Mouse (Mus musculus) brain, adult 2 months (tissue): ENCODE data around the gene Irs3.

ENCODE experiments used
- DNase-seq: peaks from one replicate; pipeline ENCODE4 v3.0.0; 2011; ENCODE audit warnings: low read depth, low spot score

The Irs3 gene

DNA sequence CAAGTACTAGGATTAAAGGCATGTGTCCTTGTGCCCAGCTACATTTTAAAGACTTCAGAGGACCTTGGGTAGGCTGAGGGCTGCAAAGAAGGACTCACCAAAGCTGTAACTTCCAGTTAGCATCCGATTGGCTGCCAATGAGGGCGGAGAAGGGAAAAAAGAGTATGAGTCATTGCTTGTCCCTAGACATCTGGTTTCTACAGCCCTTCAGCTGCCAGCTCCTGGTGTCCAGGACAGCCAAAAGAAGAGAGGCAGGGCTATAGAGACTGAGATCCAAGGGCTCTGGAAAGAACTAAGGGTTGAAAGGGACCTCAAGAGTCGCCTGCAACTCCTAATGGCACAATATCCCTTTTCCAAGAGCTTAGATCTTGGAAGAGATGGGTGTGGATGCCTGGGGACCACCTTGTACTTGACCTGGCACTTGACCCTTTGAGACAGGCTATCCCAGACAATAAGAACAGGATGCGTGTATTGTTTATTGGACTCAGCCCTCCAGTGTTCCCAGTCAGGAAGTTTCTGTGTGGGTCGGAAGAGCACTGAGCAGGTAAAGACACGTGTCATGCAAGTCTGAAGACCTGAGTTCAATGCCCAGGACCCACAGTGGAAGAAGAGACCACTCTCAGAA, 14.7 kb upstream of the Irs3 start:
- peak; percentile 63 for DNase-seq

- peak; percentile 90 for DNase-seq
These were observed 11.5 kb upstream of the Irs3 start for GRCm38 (mm10) chr5:137656977-137657376.

GRCm38 (mm10) chr5:137654746-137655145, 9.2 kb upstream of the Irs3 start:
- DNase-seq: no peak

DNA sequence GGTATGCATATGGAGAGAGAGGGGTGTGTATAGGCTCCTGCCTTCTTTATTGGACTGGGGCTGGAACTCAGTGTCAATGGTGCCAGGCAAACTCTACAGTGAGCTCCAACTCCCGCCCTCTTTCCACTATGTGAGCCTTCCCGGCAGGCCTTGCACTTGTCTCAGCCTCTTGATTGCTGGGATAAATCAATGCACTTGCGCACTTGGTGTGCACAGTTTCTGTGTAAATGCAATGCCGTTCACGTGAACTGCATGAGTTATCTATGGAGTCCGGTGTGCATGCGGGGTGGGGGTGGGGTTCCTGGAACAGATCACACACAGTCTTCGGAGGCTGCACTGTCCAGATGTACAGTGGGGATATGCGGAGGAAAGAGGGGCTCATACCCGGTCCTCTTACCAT, 7.9 kb upstream of the Irs3 start:
- DNase-seq: no peak

DNA sequence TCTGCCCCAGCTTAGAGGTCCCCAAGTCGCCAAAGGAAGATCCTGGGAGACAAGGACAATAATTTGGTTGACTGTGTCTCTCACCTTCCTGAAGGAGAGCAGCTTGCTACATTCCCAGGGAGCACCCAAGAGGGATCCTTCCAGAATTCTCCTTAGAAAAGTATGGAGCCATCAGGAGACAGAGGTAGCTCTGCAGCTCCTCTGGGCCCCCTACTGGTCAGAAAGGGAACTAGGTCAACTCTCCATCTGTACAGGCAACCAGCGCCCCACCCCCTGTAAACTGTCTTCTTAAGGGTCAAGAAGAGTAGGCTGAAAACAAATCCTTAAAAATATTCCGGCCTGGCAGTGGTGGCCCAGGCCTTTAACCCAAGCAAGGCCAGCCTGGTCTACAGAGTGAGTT, 7.0 kb upstream of the Irs3 start:
- peak; percentile 92 for DNase-seq

DNA sequence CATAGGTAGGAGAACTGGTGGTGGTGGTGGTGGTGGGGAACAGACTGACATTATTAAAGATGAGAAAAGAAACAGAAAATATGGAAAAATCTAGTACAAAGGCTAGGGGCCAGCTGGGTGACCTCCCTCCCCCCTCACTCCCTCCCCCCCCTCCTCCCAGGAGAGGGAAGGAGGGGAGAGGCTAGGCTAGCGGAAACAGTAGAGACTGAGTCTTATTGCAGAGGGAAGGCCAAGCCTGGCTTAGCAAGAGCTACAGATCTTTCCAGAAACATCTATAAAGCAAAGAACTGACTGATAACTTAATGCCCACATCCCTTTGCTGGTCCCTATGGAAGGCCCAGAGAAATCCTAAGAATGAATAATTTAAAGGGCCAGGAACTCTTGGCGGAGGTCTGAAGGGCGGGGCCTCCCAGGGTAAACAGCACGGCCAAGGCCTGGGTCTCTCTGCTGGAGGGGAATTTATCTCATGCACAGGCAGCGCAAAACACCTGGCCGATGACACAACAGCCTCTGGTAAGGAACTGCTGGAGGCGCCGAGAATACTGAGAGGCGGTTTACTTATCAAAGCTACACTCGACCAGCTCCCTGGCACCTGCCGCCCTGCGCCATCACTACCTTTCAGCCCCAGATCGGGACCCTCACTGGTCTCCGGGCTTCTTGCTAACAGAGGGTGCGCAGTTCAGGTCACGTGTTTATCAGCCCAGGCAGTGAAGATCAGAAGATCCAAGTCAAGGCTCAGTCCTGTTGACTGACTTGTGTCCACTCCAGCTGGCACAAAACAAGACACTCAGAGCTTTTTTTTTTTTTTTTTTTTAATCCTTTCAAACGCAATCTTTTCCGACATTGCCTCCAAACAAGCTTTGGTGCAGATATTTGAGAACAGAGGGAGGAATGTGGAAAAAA, 4.4 kb upstream of the Irs3 start:
- DNase-seq: no peak

GRCm38 (mm10) chr5:137649251-137649650, 3.7 kb upstream of the Irs3 start:
- no peak for DNase-seq

GRCm38 (mm10) chr5:137647827-137648601, 2.5 kb upstream of the Irs3 start:
- peak; percentile 70 for DNase-seq

DNA sequence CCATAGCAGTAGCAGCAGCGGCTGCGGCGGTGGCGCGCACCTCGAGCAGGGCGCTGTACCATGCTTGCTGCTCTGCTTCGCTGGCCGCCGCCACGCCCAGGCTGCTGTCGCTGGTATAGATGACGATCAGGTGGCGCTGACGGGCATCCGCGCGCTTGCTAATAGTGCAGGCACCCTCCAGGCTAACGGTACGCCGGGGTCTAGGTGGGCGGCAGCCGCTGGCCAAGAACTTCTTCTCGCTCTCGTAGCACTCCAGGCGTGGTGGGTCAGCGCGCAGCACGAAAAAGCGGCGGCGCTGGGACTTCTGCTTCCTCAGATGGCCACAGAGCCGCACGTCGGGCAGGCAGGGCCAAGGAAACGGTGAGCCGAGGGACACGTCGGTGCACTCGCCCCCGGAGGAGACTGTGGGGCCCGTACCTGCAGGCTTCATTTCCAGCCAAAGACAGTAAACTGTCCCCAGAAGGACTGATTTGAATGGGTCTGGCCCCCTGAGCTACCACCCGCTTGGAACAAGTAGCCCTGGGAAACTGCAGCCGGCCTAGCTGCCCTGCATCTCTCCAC, 343 bp downstream of the Irs3 start:
- no peak for DNase-seq

DNA sequence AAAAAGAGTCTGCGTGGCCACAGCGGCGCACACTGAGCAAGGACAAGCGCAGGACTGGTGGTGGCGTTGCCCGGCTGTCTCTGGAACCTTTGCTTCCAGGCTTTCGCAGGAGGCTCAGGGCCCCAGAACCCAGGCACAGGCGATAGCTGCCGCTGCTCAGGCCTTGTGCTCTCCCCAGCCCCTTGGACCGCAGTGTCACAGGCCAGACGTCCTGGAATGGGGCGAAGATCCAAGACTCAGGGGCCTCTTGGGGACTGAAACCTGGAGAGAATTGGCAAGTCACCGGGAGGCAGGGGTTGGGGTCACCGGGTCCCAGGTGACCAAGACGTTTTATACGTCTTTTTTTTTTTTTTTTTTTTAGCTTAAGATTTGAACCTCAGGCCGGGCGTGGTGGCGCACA, 1.0 kb downstream of the Irs3 start:
- no peak for DNase-seq

DNA sequence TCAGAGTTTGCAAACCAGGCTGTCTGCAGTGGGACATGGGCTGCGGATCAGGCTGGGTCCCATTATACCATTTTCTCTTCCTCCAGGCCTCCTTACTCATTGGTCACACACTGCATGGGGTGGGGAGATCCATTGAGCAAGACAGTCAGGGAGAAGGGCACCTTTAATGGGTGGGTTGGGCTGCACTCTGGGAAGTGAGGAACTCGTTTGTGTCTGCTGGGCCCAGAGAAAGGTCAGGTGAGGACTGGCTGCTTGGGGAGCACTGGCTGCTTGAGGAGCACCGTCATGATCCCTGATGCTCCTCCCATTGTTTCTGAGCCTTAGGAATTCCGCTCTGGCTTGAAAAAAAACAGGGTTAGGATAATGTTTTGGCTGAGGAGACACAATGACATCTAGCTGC, 2.6 kb downstream of the Irs3 start:
- no peak for DNase-seq

GRCm38 (mm10) chr5:137641054-137641453, 4.5 kb downstream of the Irs3 start, which contains the start of gene Sap25:
Gene Sap25, plus strand, starts transcription at chr5:137641334.
- no peak for DNase-seq

GRCm38 (mm10) chr5:137639472-137639871, 6.0 kb downstream of the Irs3 start:
- DNase-seq: no peak

DNA sequence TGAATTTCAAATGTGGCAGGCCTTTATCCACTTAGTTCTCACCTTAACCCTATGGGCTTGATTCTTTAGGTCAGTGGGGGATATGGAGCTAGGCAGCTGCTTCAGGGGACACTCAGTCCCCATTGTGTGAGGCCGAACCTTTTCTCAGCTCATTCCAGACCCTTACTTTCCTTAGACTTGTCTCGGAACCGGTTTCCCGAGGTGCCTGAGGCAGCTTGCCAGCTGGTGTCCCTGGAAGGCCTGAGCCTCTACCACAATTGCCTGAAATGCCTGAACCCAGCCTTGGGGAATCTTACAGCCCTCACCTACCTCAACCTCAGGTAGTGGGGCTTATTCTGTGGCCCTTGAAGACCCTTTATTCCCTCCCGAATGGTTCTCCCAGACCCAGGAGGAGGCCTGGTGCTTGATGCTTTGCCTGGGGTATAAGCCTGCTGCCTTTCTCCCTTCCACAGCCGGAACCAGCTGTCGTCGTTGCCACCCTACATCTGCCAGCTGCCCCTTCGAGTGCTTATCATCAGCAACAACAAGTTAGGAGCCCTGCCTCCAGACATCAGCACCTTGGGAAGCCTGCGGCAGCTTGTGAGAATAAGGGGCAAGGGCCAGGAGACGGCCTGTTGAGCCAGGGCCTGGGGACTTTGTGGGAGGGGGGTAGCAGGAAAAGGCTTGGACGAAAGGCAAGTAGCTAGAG, 12.0 kb downstream of the Irs3 start:
- DNase-seq: no peak

DNA sequence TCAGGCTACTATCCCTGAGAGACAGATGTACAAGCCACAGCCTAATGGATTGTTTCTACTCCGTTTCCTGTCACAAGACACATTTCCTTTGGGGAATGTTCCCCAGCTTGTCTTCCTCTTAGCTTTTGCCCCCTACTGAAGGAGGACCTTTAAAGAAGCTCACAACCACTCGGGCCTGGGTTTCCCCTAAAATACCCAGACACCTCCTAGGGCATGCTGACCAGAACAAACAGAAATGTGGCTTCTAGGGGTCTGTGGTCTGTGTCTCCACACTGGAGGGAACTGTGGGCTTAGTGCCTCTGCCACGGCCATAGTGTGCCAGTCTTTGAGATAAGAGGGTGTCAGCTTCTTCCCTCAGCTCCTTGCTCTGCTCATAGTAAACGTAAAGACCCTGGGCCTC, 13.9 kb downstream of the Irs3 start:
- no peak for DNase-seq

DNA sequence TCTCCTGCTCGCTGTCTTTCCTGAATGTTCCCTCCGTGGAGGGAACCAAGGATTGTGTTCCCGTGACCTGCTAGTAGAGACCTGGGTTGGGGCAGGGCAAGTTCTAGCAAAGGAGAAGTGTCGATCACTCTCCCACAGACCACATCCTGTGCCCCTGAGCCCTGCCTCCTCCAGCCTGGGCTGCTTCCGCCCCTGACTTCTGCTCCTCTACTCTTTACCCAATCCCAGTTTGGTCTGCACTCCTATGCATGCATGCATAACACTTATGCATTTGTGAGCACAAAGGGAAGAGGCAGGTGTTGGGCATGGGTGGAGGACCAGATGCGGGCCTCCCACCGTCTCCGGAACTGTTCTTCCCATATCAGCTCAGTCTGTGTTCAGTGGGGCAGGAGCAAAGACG, 14.3 kb downstream of the Irs3 start:
- peak; percentile 58 for DNase-seq

GRCm38 (mm10) chr5:137630602-137631001, 14.9 kb downstream of the Irs3 start:
- DNase-seq: no peak

DNA sequence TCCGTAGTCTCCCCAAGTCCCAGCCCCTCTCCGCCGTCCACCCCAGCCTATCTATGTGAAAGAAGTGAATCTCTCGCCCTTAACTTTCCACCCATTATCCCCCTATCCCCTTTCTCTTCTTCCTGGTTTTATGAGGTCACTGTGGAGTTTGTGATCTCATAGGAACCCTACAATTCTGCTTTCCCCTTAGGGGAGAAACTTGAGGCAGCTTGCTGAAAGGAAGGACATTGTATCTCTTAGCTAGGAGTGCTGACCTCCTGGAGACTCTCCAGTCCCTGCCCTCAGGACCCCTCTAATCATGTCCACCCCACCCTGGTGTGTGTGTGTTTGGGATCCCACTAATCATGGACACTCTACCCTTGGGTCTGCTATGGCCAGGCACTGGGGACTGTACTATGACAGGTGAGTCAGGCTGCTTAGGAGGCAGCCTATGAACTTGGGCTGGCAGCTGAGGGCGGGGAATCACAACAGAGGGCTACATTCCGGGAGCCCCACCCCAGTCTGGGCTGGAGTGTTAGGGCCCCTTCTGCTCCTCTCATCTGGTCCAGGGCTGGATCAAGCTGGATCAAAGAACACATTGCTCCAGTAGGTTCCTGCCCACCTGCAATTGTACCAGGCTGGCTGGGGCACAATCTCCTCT, 15.5 kb downstream of the Irs3 start:
- no peak for DNase-seq

GRCm38 (mm10) chr5:137629306-137629721, 16.2 kb downstream of the Irs3 start:
- no peak for DNase-seq

DNA sequence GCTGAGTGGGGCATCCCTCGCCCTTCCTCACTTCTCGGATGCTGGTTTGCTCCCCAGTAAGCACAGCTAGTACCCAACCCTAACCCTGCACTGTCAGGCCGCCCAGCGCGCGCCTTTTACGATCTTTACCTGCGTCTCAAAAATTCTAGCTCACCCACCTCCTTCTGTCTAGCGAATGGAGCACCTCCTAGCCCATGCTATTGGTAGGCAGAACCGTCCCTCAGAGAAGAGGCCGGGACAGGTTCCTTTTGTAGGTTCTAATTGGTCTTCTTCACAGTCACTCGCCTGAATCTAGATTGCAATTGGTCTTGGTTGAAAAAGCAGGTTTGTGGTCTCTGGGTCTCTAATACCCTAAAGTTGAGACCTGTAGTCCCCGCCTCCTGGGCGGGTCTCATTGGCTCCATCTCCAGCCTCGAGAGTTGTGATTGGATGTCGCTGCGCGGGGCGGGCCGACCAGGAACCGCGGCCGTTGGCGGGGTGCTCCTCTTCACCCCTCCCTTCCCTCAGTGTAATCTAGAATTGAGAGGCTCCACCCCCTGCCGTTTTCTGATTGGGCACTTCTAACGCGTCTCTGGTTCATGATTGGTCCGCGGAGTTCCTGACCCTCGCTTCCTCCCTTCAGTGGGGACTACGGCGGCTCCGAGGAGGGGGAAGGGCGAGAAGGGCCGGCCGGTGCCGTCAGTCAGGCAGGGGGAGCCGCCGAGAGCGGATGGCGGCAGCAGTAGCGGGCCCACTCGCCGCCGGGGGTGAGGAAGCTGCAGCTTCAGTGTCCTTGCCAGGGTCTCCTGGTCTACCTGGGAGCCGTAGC, 16.8 kb downstream of the Irs3 start, which contains the start of the genes Fbxo24, Lrch4 and Gm20605:
TSS of gene Fbxo24 (minus strand) at position 505 of the 808 bp plus-strand sequence.
TSS of gene Lrch4 (plus strand) at position 624 of the 808 bp plus-strand sequence.
TSS of gene Gm20605 (plus strand) at position 678 of the 808 bp plus-strand sequence.
- peak; percentile 100 for DNase-seq
